Mouse (Mus musculus) adrenal gland (tissue): ENCODE data around the gene Rad18.

Source experiments
- intact Hi-C: fragments of 180-260 bp; cut with DNase I; formaldehyde crosslinking; loops from one replicate; pipeline ENCODE4 v1.15.1; 2025
- long read RNA-seq, 2 experiments: library from polyadenylated mRNA; unstranded; transcript quantifications; one replicate each; pipeline ENCODE4 v2.0.0; 2020; ENCODE audit warnings: borderline replicate concordance in 1 of 2; ENCODE audit not compliant: insufficient replicate concordance in 1 of 2

Gene Rad18
- long read RNA-seq, experiment 1, partial matches to known transcripts: 1 of 7 reads
- long read RNA-seq, experiment 1, other reads (novel, unspliced or antisense): 5 of 7 reads
- long read RNA-seq, experiment 2, partial matches to known transcripts: 0 of 7 reads
- long read RNA-seq, experiment 2, other reads (novel, unspliced or antisense): 7 of 7 reads

GRCm38 (mm10) chr6:112696056-112696950 is at the start of gene Rad18:
Rad18 (minus strand) TSS chr6:112696686.
- intact Hi-C loops: loop anchor here (5.0 to 10.0 kb wide), 3 partner anchors 204 to 608 kb away; partner anchors contain the start of gene Brpf1

DNA sequence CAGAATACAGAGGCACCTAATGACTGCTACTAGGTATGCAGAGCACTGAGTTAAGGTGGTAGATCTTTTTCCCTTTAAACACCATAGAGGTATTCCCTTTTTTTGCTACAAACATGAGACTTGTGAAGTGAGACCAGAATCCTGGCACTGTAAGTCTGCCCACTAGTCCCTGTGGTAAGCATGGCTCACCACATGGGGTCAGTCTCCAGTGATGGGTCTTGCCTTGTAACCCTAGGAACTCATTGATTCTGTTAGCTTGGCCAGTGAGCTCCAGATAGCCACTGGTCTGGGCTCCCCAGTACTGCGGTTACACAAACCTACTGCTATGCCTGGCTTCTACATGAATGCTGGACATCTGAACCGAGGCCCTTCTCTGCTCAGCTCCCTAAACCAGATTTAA is 45.8 kb upstream of the Rad18 start:
- intact Hi-C loops: no loop called here

GRCm38 (mm10) chr6:112741766-112742165 is 45.3 kb upstream of the Rad18 start:
- intact Hi-C loops: no loop called here

DNA sequence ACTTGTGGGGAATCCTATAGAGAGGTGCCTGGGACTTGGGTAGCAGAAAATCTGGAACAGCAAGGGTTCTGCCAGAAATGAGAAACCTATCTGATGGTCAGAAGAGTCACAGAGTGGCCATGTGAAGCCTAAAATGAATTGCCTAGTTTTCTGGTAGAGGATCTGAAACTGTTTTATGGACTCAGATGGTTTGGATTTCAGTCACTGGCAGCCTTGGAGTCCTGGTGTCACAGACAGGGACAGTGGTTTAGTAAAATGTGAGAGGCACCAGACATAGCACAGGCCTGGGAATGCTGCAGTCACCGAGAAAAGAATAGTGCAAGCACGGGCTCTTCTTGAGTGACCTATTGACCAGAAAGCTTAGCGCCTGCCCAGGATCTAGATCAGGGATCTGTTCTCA is 43.1 kb upstream of the Rad18 start:
- intact Hi-C loops: no loop called here

- intact Hi-C loops: no loop called here
Measured at GRCm38 (mm10) chr6:112738924-112739323, 42.4 kb upstream of the Rad18 start.

GRCm38 (mm10) chr6:112736471-112736870 is 40.0 kb upstream of the Rad18 start:
- intact Hi-C loops: no loop called here

GRCm38 (mm10) chr6:112735054-112735453 is 38.6 kb upstream of the Rad18 start:
- intact Hi-C loops: no loop called here

GRCm38 (mm10) chr6:112733942-112734341 is 37.5 kb upstream of the Rad18 start:
- intact Hi-C loops: no loop called here

- intact Hi-C loops: no loop called here
Measured at GRCm38 (mm10) chr6:112732434-112732833, 35.9 kb upstream of the Rad18 start.

GRCm38 (mm10) chr6:112731386-112731785 is 34.9 kb upstream of the Rad18 start:
- intact Hi-C loops: no loop called here

GRCm38 (mm10) chr6:112728760-112729422 is 32.4 kb upstream of the Rad18 start:
- intact Hi-C loops: no loop called here

DNA sequence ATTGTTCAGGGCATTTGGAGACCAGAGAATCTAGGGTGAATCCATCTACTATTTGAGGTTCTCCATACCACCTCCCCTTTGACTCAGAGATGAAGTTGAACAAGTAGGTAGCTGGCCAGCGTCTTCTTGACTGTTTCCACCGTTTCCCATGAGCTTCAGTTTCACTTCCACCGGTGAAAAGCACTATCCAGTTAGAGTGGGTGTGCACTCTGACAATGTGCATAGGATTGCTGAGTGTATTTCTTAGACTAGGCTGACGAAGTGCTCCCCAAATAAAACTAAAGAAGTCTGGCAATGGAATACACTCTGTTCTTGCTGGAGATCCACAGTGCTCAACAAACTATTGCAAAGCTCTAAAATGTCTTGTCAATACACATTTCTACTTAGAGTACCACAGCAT is 29.0 kb upstream of the Rad18 start:
- intact Hi-C loops: no loop called here

DNA sequence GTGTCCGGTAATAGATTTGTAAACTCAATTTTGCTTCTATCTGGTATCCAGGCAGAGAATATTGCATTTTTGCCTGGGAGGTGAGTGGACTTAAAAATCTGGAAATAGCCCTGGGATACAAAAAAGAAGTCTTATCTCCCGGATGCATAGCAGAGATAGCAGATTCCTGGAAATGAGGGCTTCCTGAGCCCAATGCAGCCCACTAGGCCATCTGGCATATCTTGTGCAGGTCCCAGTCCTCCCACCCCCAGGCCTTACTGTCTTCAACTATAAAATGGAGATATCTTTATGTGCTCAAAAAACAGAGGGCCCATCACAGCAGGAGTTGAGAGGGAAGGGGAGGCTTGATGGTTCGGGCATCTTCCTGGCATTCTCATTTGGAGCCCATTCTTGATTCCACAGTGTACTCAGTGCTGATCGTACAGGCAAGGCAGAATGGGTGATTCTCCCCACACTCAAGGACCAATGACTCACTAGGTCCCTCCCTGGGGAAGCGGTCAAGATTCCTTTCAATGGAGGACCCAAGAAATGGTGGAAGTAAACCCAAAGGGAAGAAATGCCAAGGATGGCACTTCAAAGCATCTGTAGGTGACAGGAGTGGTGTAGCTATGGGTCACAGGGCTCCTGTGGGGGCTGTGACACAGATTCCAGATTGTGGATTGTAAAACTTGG is 24.1 kb upstream of the Rad18 start:
- intact Hi-C loops: no loop called here

GRCm38 (mm10) chr6:112719983-112720382 is 23.5 kb upstream of the Rad18 start:
- intact Hi-C loops: loop anchor here (5.0 kb wide), 2 partner anchors 62 to 282 kb away; no protein-coding TSS in a partner anchor

DNA sequence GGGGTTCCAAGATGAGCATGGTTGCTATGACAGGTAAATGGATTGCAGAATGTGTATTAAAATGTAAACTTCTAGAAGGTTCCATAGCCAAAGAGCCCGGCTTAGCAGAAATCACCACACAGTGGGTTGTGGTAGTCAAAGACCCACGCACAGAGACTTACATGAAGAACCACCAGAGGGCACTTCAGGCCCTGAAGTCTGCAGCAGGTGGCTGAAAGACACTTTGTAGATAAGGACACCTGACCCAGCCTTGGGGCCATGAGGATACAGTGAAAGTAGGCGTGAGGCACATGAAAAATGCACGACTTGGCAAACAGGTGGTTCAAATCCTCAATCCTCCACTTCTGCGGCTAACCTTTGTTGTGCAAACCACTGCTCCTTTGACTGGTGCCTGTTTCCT is 20.7 kb upstream of the Rad18 start:
- intact Hi-C loops: loop anchor here (5.0 kb wide), 2 partner anchors 65 to 285 kb away; no protein-coding TSS in a partner anchor

- intact Hi-C loops: no loop called here
Measured at GRCm38 (mm10) chr6:112713951-112714350, 17.5 kb upstream of the Rad18 start.

- intact Hi-C loops: loop anchor here (5.0 kb wide), 1 partner anchor 300 kb away; no protein-coding TSS in a partner anchor
Measured at GRCm38 (mm10) chr6:112702296-112702695, 5.8 kb upstream of the Rad18 start.

GRCm38 (mm10) chr6:112700392-112700791 is 3.9 kb upstream of the Rad18 start:
- intact Hi-C loops: loop anchor here (5.0 kb wide), 1 partner anchor 302 kb away; no protein-coding TSS in a partner anchor

GRCm38 (mm10) chr6:112699115-112699514 is 2.6 kb upstream of the Rad18 start:
- intact Hi-C loops: loop anchor here (5.0 to 10.0 kb wide), 3 partner anchors 207 to 606 kb away; partner anchors contain the start of gene Brpf1

DNA sequence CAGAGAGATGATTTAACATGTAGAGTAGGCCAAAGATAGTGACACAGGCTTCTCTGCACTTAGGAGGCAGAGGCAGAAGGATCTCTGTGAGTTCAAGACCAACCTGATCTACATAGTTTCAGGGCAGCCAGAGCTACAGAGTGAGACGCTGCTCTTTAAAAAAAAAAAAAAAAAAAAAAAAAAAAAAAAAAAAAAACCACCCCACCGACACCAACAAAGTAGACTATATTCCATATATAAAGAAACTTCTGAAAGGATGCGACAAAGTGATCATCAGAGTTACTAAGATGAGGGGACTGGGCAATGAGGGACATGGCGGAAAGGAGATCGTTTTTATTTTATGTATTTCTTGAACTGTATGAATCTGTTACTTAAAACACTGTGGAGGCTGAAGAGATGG is 2.0 kb downstream of the Rad18 start:
- intact Hi-C loops: loop anchor here (10.0 kb wide), 2 partner anchors 320 to 610 kb away; partner anchors contain the start of gene Brpf1

DNA sequence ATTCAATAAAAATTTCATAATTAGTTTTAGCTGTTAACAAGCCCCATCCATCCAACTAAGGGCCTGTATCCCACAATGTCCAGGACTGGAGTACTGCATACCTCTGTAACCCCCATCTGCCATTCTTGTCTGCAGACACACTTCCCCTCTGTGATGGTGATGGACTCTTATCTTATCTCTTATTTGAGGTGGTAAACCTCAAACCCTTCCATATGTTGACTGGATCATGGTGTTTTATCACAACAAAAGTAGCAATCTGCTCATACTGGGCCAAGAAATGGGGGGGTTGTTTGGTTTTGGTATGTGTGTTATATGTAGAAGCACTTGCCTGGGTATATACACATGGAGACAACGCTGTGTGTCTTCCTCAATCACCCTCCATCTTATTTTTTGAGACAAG is 5.0 kb downstream of the Rad18 start:
- intact Hi-C loops: loop anchor here (10.0 kb wide), 2 partner anchors 317 to 613 kb away; partner anchors contain the start of gene Brpf1
